Mouse (Mus musculus) spleen, postnatal 36 days (tissue): ENCODE measurements around the gene Rasgrp3.

Source experiments
- DNase-seq, 2 experiments: peaks; one replicate each; pipeline ENCODE4 v3.0.0; 2022; ENCODE audit warnings: low spot score in 2 of 2, mixed read lengths in 1 of 2

Gene Rasgrp3

DNA sequence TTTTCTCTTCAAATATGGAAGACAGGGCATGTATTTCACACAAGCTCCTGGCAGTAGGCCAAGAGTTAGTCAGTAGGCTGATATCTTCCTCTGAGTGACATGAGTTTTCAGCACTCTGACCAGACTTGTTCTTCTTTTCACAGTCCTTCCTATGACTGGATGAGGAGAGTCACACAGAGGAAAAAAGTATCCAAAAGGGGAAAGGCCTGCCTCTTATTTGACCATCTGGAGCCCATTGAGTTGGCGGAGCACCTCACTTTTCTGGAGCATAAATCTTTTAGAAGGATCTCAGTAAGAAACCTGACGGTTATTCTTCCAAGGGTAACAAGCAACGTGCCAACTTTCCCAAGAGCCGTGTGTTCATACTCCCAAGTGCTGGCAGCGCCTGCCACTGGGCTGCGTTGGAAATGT is 62.5 kb downstream of the Rasgrp3 start:
- no peak for DNase-seq

- no peak for DNase-seq
These were observed 67.3 kb downstream of the Rasgrp3 start for GRCm38 (mm10) chr17:75503031-75503430.

DNA sequence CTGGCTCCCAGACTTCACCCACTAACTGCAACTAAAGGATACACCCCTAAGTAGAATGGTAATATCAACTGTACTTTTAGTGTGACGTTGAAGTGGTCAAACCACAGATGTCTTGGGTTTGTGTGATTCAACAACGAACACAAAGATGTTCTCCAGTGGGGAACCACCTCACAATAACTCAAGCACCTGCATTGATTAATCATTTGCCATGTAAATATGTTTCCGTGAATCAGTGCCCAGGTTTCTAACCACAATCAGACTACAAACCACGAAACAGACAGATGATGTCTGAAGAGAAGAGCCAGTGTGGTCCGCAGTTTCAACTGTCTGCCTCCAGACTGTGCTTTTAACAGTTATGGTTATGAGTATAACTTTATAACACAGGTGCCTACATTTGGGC is 69.4 kb downstream of the Rasgrp3 start:
- DNase-seq: peak; percentile 64 to 69

DNA sequence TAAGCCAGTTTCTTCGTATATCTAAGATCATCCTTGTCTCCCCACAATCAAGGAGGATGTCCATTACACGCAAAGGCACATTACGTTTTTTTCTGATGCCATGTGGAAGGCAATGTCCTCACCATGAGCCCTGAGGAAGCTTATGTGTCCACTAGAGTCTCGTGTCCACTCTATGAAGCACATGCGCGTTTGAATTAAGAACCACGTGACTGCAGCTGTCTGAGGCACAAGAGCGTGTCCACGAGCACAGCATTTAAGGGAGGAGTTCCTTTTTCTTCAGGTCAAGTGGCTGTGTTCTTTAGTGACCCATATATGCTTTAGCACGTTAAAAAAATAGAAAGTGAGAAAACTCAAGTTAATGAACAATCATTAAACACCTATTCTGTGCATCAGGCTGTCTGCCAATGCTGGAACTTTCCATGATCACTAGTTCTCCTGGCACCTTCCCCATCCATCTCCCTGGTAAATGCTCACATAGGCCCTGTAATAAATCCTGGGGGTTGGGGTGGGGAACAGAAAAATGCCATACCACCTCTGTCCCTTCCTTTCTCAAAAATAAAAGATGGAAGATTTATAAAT is 70.5 kb downstream of the Rasgrp3 start:
- DNase-seq: peak; percentile 51 to 56

GRCm38 (mm10) chr17:75506708-75507641 is 71.3 kb downstream of the Rasgrp3 start:
- DNase-seq: peak in 1 of 2 experiments; percentile 50

DNA sequence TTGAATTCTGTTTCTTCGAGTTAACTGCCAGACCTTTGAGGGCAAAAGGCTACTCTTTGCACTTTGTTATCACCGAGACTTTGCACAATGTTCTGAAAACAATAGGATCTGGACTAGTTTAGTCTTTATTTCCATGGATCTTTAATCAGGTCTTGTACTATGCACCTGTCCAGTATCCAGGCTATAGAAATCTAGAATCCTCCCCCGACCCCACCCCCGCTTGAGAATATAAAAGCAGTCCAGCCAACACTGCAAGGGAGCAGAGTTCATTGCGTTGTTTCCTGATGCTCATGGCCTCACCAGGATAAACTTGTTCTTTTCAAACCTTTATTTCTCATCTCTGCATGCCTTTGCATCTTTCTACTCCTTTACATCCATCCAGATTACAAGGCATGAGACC is 73.6 kb downstream of the Rasgrp3 start:
- no peak for DNase-seq

- DNase-seq: no peak
These were observed 80.9 kb downstream of the Rasgrp3 start for GRCm38 (mm10) chr17:75516591-75516990.

GRCm38 (mm10) chr17:75518181-75518901 is 82.6 kb downstream of the Rasgrp3 start:
- DNase-seq: peak; percentile 66 to 73

- DNase-seq: no peak
These were observed 83.7 kb downstream of the Rasgrp3 start for GRCm38 (mm10) chr17:75519239-75519900.

GRCm38 (mm10) chr17:75521236-75521842 is 85.6 kb downstream of the Rasgrp3 start:
- DNase-seq: no peak

GRCm38 (mm10) chr17:75522347-75523065 is 86.8 kb downstream of the Rasgrp3 start:
- no peak for DNase-seq

GRCm38 (mm10) chr17:75523812-75524211 is 88.1 kb downstream of the Rasgrp3 start:
- DNase-seq: peak in 1 of 2 experiments; percentile 15

- DNase-seq: no peak
These were observed 90.7 kb downstream of the Rasgrp3 start for GRCm38 (mm10) chr17:75526411-75526810.

GRCm38 (mm10) chr17:75529222-75529935 is 93.7 kb downstream of the Rasgrp3 start:
- no peak for DNase-seq

GRCm38 (mm10) chr17:75532469-75532986 is 96.8 kb downstream of the Rasgrp3 start:
- DNase-seq: no peak

- no peak for DNase-seq
These were observed 98.8 kb downstream of the Rasgrp3 start for GRCm38 (mm10) chr17:75534314-75535020.

GRCm38 (mm10) chr17:75535612-75536011 is 99.9 kb downstream of the Rasgrp3 start:
- no peak for DNase-seq

- peak; percentile 54 to 62 for DNase-seq
These were observed 100.8 kb downstream of the Rasgrp3 start for GRCm38 (mm10) chr17:75536396-75537049.

GRCm38 (mm10) chr17:75537050-75537445 is 101.4 kb downstream of the Rasgrp3 start:
- no peak for DNase-seq
